Mouse (Mus musculus): ENCODE data around the gene Spsb4.

GRCm38 (mm10) chr9:97051176-97051575 is 32.5 kb upstream of the Spsb4 start:
- no peak for TF ChIP-seq EP300 (IDR thresholded peaks at IDR 0.05; ENCODE audit: low read depth)
- no peak for TF ChIP-seq CTCF (IDR thresholded peaks at IDR 0.05; ENCODE audit: low read depth)

Measured in heart, postnatal 0 days (tissue).